Mouse (Mus musculus): ENCODE data around the gene Bcas3. TPM values are rescaled to one million over a fixed set of nuclear protein-coding genes. Genes with fewer than 3 reads are reported as not detected.

Bcas3 gene
- polyA plus RNA-seq, 3 experiments from 2014 or later, result 25.6 to 48.7 (median 33.9) TPM

GRCm38 (mm10) chr11:85849037-85849436 is 496.1 kb downstream of the Bcas3 start:
- ATAC-seq, result peak; percentile 67

- ATAC-seq, result no peak
Observed at GRCm38 (mm10) chr11:85850233-85850632, 497.3 kb downstream of the Bcas3 start, which contains the start of gene Gm11444. Gm11444 (minus strand) TSS chr11:85850333.

GRCm38 (mm10) chr11:85850758-85851157 is 497.8 kb downstream of the Bcas3 start:
- no peak for ATAC-seq

- ATAC-seq, result no peak
Observed at GRCm38 (mm10) chr11:85857997-85858698, 505.2 kb downstream of the Bcas3 start.

GRCm38 (mm10) chr11:85864363-85864762 is 511.4 kb downstream of the Bcas3 start:
- ATAC-seq, result no peak

Other genes starting within 250 kb of the Bcas3 start
- 1 to 10 TPM; 5.2 to 9.4 (median 8.8) TPM for gene Usp32, start 213.0 kb upstream of the Bcas3 start, polyA plus RNA-seq (2017; shearing (Covaris generic))
- not detected for gene 1700125H20Rik, start 182.8 kb upstream of the Bcas3 start, polyA plus RNA-seq (2017; shearing (Covaris generic))
- gene Appbp2, start 118.0 kb upstream of the Bcas3 start, polyA plus RNA-seq (2017; shearing (Covaris generic)), result 10 to 100 TPM; 14.7 to 16.9 (median 16.3) TPM
- gene Ppm1d, start 41.9 kb upstream of the Bcas3 start, polyA plus RNA-seq (2017; shearing (Covaris generic)), result 1 to 10 TPM; 3.7 to 4.2 (median 3.8) TPM